ENCODE assay signal across 9 mouse cellular contexts in the genomic region with DNA sequence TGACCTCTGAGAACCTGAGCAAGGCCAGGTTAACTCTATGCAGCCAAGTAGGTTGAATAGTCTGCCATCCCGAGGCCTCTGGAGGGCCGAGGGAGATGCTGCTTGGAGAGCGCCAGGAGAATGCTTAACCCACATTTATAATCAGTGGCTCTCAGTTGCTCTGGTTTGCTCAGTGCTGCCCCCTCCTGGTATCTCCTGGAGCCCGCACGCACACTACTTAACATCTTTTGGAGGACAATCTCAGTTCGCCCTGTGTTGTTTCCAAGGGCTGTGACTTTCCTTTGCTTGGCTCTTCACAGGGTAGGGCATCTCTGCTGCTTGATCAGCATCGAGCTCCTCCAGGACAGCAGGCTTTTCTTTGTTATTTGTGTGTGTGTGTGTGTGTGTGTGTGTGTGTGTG. TPM values are rescaled to one million over a fixed set of nuclear protein-coding genes. Genes with fewer than 3 reads are reported as not detected.
A peak's percentile ranks its signal among the peaks of the same experiment; 100 is the strongest.
DNase-seq lines count a peak whose midpoint lies in the region; ATAC-seq and TF ChIP-seq lines count a peak whose summit lies in the region.
"Had no signal": no experiment of that assay in that cellular context is flagged by ENCODE, and none has a peak within 500 bp of the region (broad histone marks: within the 10 kb centered on the region; RNA-seq: fewer than 3 reads in every experiment).

No protein-coding gene starts in this region.

- 68% methylated on average over 7 of the region's 7 CpGs for WGBS in midbrain, embryonic 10.5 days
- 68% methylated on average over 7 of the region's 7 CpGs for WGBS in midbrain, embryonic 15.5 days
- 59% methylated on average over 7 of the region's 7 CpGs for WGBS in liver, embryonic 14.5 days (ENCODE audit: insufficient replicate concordance)

- no peaks in the 10 kb centered on the region for H3K9me3 ChIP-seq in midbrain, embryonic 10.5 days (replicated peaks)
- H3K9me3 ChIP-seq in midbrain, embryonic 15.5 days, result no peaks in the 10 kb centered on the region
- no peaks in the 10 kb centered on the region for H3K9me3 ChIP-seq in liver, embryonic 14.5 days (ENCODE audit: control insufficient read depth, low read length)
- H3K9me3 ChIP-seq: hindbrain, embryonic 15.5 days had no signal

- peak; percentile 84 for TF ChIP-seq CTCF in liver, embryonic 14.5 days (IDR thresholded peaks at IDR 0.05; ENCODE audit: low read depth)

- H3K4me2 ChIP-seq in midbrain, embryonic 15.5 days, result no peak overlapping the region
- no peak overlapping the region for H3K4me2 ChIP-seq in liver, embryonic 14.5 days (ENCODE audit: low read depth)
- H3K4me2 ChIP-seq: hindbrain, embryonic 15.5 days had no signal

- no peak overlapping the region for H3K9ac ChIP-seq in midbrain, embryonic 15.5 days
- no peak overlapping the region for H3K9ac ChIP-seq in liver, embryonic 14.5 days (replicated peaks)
- H3K9ac ChIP-seq: hindbrain, embryonic 15.5 days had no signal

- no peak overlapping the region for H3K4me3 ChIP-seq in midbrain, embryonic 10.5 days
- no peak overlapping the region for H3K4me3 ChIP-seq in midbrain, embryonic 15.5 days
- H3K4me3 ChIP-seq in liver, embryonic 14.5 days (ENCODE audit: insufficient read depth in 1 of 2, low read depth in 2 of 2, low read length in 2 of 2), result no peak overlapping the region
- H3K4me3 ChIP-seq: hindbrain, embryonic 15.5 days had no signal

- no peaks in the 10 kb centered on the region for H3K27me3 ChIP-seq in midbrain, embryonic 10.5 days (ENCODE audit: low read depth, poor library complexity, severe bottlenecking)
- no peaks in the 10 kb centered on the region for H3K27me3 ChIP-seq in midbrain, embryonic 15.5 days (replicated peaks)
- no peaks in the 10 kb centered on the region for H3K27me3 ChIP-seq in liver, embryonic 14.5 days (ENCODE audit: control insufficient read depth, insufficient read depth, low read length)
- H3K27me3 ChIP-seq: hindbrain, embryonic 15.5 days had no signal

- peaks cover 25% of the 10 kb centered on the region for H3K4me1 ChIP-seq in midbrain, embryonic 10.5 days
- peaks cover 6% of the 10 kb centered on the region for H3K4me1 ChIP-seq in midbrain, embryonic 15.5 days
- H3K4me1 ChIP-seq in liver, embryonic 14.5 days (replicated peaks; ENCODE audit: control insufficient read depth in 2 of 2, insufficient read depth in 2 of 2, low read length in 1 of 2), result no peaks in the 10 kb centered on the region

- peaks cover 8% of the 10 kb centered on the region; the same call in 1 of the 2 replicates for H3K36me3 ChIP-seq in midbrain, embryonic 10.5 days
- H3K36me3 ChIP-seq in midbrain, embryonic 15.5 days (replicated peaks), result no peaks in the 10 kb centered on the region
- H3K36me3 ChIP-seq in liver, embryonic 14.5 days (replicated peaks; ENCODE audit: control insufficient read depth, insufficient read depth, low read depth), result no peaks in the 10 kb centered on the region
- H3K36me3 ChIP-seq: hindbrain, embryonic 15.5 days had no signal

- DNase-seq in frontal cortex, postnatal 10 days (ENCODE audit: low spot score in 2 of 2), result peak; percentile 13 to 19
- DNase-seq in frontal cortex, postnatal 25 days (ENCODE audit: low spot score in 2 of 2), result no peak
- peak; percentile 46 for DNase-seq in midbrain, embryonic 10.5 days (ENCODE audit: low spot score)
- peak; percentile 17 for DNase-seq in c-Kit-negative CD71-positive TER-119-positive erythroid progenitor cells, embryonic 14.5 days (ENCODE audit: low read depth, low spot score)
- DNase-seq in liver, embryonic 14.5 days (ENCODE audit: low read depth in 3 of 3, low spot score in 3 of 3), result peak in 1 of 3 experiments; percentile 7
- DNase-seq in thymus, postnatal 14 days, result peak; percentile 44
- DNase-seq in layer of hippocampus, adult 11-12 months (ENCODE audit: low spot score), result no peak

- no peak for ATAC-seq in midbrain, embryonic 15.5 days (replicated peaks)
- ATAC-seq in liver, embryonic 14.5 days (ENCODE audit: insufficient read depth), result no peak

- TF ChIP-seq EP300 in liver, embryonic 14.5 days (IDR thresholded peaks at IDR 0.05; ENCODE audit: low read depth), result no peak

- no peak overlapping the region for H3K27ac ChIP-seq in midbrain, embryonic 10.5 days (replicated peaks)
- H3K27ac ChIP-seq in midbrain, embryonic 15.5 days, result no peak overlapping the region
- no peak overlapping the region for H3K27ac ChIP-seq in liver, embryonic 14.5 days
- H3K27ac ChIP-seq: hindbrain, embryonic 15.5 days had no signal

RNA-seq across cellular contexts. Expression of a gene that starts 12.1 kb away (rescaled TPM):
- 4.1 and 5.4 TPM in 2 replicates for polyA plus RNA-seq in midbrain, embryonic 10.5 days (2016; fragmentation: Nextera tagmentation; extraction: Ambion mirVana)
- polyA plus RNA-seq in midbrain, embryonic 15.5 days (2015; fragmentation: Nextera tagmentation; extraction: Ambion mirVana), result 1.1 and 1.4 TPM in 2 replicates
- 1.1 and 1.9 TPM in 2 replicates for polyA plus RNA-seq in liver, embryonic 14.5 days (2012; rRNA removed)
- polyA plus RNA-seq in liver, embryonic 14.5 days (2014; fragmentation: Nextera tagmentation; extraction: Ambion mirVana), result 2.2 and 3.1 TPM in 2 replicates

Comparison
In these comparisons a context has a peak if more than half of its experiments do, and no peak if none do; other contexts are left out.
1. DNase-seq: peak in frontal cortex, postnatal 10 days (2 of 2), midbrain, embryonic 10.5 days (single experiment), c-Kit-negative CD71-positive TER-119-positive erythroid progenitor cells, embryonic 14.5 days (single experiment) and thymus, postnatal 14 days (single experiment); none in frontal cortex, postnatal 25 days (0 of 2) and layer of hippocampus, adult 11-12 months (single experiment).